Mouse (Mus musculus) embryonic facial prominence, embryonic 12.5 days (tissue): ENCODE measurements at regions not wholly inside any gene's neighbourhood (a gene's known extent, or its start where the extent isn't known, plus 50 kb on each side); places are given as distances from the start of the nearest gene placed in this dataset.
A peak's percentile ranks its signal among the peaks of the same experiment; 100 is the strongest.
"Not testable (repeated sequence)": the region's sequence is repeated elsewhere in the genome, so short reads cannot be mapped to it uniquely, and the experiment has no call there.

ENCODE experiments used
- ATAC-seq: fragments of 200-750 bp; cut with Nextera tagmentation; 2 replicates; pipeline ENCODE4 v1.8.0; 2017; ENCODE audit not compliant: insufficient number of reproducible peaks, insufficient read depth, low FRiP score, low TSS enrichment
- H3K27ac ChIP-seq: fragments of 300-500 bp; sonication (generic); 2 replicates; pipeline ENCODE4 v1.5.1; 2016; ENCODE audit warnings: mild to moderate bottlenecking
- H3K27me3 ChIP-seq: fragments of 300-500 bp; sonication (generic); 2 replicates; pipeline ENCODE4 v1.6.1; 2016; ENCODE audit warnings: mild to moderate bottlenecking, moderate library complexity
- H3K36me3 ChIP-seq: fragments of 300-500 bp; sonication (generic); 2 replicates; pipeline ENCODE4 v1.6.1; 2016; ENCODE audit warnings: mild to moderate bottlenecking
- H3K4me1 ChIP-seq: fragments of 300-500 bp; sonication (generic); 2 replicates; pipeline ENCODE4 v1.6.1; 2016
- H3K4me2 ChIP-seq: fragments of 300-500 bp; sonication (generic); replicated peaks from 2 replicates; pipeline ENCODE4 v1.6.1; 2016; ENCODE audit warnings: mild to moderate bottlenecking, moderate library complexity
- H3K4me3 ChIP-seq: fragments of 300-500 bp; sonication (generic); 2 replicates; pipeline ENCODE4 v1.5.1; 2016; ENCODE audit warnings: mild to moderate bottlenecking
- H3K9ac ChIP-seq: fragments of 300-500 bp; sonication (generic); 2 replicates; pipeline ENCODE4 v1.6.1; 2016; ENCODE audit warnings: mild to moderate bottlenecking, moderate library complexity
- H3K9me3 ChIP-seq: fragments of 300-500 bp; sonication (generic); 2 replicates; pipeline ENCODE4 v1.6.1; 2016; ENCODE audit warnings: mild to moderate bottlenecking, moderate library complexity
- WGBS: fragments of 180-500 bp; shearing (Covaris S2); methylation state at CpG from one replicate; pipeline ENCODE4 v1.1.7; 2016; 5-methylcytosine and 5-hydroxymethylcytosine counted together

DNA sequence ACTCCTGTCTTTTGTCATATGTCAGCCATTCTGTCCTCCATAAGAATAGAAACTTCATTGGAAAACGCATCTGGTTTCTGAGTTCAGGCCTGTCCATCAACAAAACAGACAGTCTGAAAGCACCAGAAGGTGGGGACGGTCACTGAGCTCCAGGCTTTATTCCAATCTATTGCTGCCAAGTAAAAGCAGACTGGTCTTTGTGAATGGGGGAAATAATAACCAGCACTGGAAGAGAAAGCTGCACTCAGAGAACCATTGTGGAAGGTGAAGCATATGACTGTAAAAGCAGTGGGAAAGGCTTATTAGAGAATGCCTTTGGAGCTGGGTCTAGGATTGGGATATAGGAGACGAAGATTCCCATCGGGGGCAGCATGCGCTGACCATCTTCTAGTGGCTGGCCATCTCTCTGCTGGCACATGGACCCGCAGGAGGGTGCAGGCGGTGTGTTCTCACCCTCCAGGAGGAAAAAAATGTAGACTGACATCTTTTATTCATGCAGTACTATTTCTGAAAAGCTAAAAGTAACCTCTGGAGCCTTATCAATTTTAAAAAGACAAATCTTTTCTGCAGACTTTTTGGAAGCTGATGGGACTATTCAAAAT is 1638.0 kb downstream of the Car8 start:
- Histone ChIP-seq H3K9me3 (no peaks in the 10 kb centered on the region), H3K36me3 (no peaks in the 10 kb centered on the region), H3K9ac (no peak overlapping the region), H3K27me3 (no peaks in the 10 kb centered on the region), H3K4me2 (no peak overlapping the region), H3K27ac (no peak overlapping the region), H3K4me3 (no peak overlapping the region), H3K4me1 (no peaks in the 10 kb centered on the region)
- 78% methylated on average over 7 of the region's 7 CpGs for WGBS
- ATAC-seq: no peak

DNA sequence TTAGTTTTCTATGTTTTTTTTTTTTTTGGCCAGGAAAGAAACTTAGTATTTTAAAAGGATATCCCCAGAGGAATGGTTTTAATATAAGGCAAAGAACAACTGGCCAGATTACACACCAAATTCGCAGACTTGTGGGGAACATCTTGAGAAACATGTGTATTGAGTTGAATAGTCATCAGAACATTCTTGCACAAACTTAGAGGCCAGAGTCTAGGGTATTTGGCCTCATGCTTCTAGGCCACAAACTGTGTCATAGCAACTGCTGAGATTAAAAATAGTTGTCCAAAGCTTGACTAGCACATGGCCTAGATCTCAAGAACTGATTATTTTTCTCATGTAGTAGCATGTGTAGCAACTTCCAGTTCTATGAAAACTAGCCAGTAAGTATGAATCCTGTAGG is 1642.5 kb downstream of the Car8 start:
- 78% methylated on average over 1 of the region's 1 CpGs for WGBS
- H3K9ac ChIP-seq: no peak overlapping the region
- no peak overlapping the region for H3K4me3 ChIP-seq
- no peaks in the 10 kb centered on the region for H3K9me3 ChIP-seq
- no peak overlapping the region for H3K4me2 ChIP-seq
- H3K4me1 ChIP-seq: no peaks in the 10 kb centered on the region
- no peak for ATAC-seq
- no peaks in the 10 kb centered on the region for H3K36me3 ChIP-seq
- no peaks in the 10 kb centered on the region for H3K27me3 ChIP-seq
- no peak overlapping the region for H3K27ac ChIP-seq

DNA sequence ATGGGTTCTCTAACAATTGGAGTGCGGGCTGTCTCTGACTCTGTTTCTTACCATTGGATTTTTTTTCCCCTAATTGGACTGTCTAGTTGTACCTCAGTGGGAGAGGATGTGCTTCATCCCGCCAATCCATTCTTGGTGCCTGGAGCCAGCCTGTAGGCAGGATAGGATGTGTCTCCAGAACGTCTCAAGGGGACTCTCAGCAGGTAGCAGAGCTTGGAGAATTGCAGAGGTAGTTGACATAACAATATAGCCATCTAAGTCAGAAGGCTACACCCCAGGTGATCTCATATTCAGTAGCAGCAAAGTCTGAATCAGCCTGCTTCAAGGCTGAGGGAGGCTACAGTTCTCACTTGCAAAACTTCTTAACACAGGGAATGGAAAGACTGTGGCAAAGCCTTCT is 1646.0 kb downstream of the Car8 start:
- WGBS: 70% methylated on average over 3 of the region's 3 CpGs
- not testable (repeated sequence) for H3K9ac ChIP-seq, H3K4me1 ChIP-seq, H3K4me2 ChIP-seq, ATAC-seq, H3K4me3 ChIP-seq, H3K27me3 ChIP-seq, H3K27ac ChIP-seq, H3K9me3 ChIP-seq, H3K36me3 ChIP-seq

DNA sequence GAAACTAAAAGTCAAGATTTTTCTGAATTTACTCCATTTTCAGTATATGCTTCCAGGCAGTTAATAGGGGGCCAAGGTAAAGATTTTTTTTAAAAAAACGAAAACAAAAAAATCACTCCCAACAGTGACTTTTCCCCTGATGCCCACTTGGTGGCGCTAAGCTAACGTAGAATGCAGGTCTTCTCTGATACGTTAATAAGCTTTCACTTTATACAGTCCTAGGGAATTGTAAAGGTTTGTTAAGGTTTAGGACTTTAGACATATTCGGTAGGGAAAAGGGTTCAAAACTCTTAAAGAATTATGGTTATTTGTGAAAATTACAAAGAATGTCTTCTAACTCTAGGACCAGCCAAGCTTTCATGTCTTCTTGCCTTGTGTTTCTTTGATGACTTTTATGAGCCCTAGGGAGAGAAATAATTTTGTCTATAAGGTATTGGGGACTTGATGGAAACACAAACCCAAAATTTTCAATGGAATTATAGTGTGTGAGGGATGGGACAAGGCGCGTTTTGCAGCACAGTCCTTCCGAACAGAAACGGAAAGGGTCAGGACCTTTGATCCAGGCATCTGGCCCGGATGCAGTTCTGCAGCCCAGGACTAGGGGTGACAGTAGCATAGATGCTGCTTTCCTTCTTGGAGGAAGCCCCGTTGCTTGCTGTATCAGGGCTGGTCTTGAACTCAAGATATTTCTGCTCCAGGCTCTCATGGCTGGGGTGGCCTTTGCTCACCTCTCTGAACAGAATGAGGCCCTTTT is 1677.1 kb downstream of the Car8 start:
- no peak for ATAC-seq
- Histone ChIP-seq H3K36me3 (no peaks in the 10 kb centered on the region), H3K9ac (no peak overlapping the region), H3K27me3 (no peaks in the 10 kb centered on the region), H3K27ac (no peak overlapping the region), H3K4me2 (no peak overlapping the region), H3K4me1 (no peaks in the 10 kb centered on the region), H3K4me3 (no peak overlapping the region), H3K9me3 (no peaks in the 10 kb centered on the region)
- 22% methylated on average over 11 of the region's 11 CpGs for WGBS

DNA sequence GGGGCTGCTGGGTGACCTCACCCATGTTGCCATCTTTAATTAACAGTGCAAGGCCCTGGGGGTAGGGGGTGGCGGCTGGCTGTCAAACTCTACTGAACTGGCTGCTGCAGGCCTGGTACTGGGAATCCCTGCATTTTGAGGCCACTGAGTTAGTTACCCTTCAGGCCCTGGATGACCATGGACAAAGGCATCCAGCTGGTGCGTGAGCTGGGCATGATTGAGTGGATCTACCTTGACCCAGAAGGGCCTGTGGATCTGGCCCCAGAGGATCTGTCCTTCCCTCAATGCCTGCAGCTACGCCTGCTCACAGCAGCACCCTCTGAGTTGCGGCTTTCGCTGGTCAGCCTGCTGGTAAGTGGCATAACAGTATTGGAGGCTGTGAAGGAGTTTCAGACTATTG is 1699.2 kb downstream of the Car8 start:
- ATAC-seq: no peak
- WGBS: 88% methylated on average over 5 of the region's 5 CpGs
- Histone ChIP-seq H3K4me2 (no peak overlapping the region), H3K4me3 (no peak overlapping the region), H3K27me3 (no peaks in the 10 kb centered on the region), H3K9ac (no peak overlapping the region), H3K36me3 (no peaks in the 10 kb centered on the region), H3K9me3 (no peaks in the 10 kb centered on the region), H3K27ac (no peak overlapping the region), H3K4me1 (no peaks in the 10 kb centered on the region)

DNA sequence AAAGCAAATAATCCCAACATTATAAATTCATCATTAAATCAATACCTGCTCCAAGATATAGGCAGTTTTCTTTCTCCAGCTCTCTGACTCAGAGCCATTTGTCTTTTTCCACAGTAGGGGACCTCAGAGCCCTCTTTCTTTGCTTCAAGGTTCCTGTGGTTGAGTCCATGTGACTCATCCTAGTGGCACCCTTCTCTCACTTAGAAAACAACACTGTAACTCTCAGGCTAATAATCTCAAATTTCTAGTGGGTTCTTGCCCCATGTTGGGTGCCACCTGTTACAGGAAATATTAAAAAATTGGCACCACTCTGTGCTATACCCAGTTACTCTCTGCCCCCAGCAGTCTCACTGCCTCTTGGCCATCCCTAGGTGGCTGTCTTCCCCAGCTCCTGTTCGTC is 1706.4 kb downstream of the Car8 start:
- 73% methylated on average over 1 of the region's 1 CpGs for WGBS
- Histone ChIP-seq H3K9ac (no peak overlapping the region), H3K4me2 (no peak overlapping the region)

DNA sequence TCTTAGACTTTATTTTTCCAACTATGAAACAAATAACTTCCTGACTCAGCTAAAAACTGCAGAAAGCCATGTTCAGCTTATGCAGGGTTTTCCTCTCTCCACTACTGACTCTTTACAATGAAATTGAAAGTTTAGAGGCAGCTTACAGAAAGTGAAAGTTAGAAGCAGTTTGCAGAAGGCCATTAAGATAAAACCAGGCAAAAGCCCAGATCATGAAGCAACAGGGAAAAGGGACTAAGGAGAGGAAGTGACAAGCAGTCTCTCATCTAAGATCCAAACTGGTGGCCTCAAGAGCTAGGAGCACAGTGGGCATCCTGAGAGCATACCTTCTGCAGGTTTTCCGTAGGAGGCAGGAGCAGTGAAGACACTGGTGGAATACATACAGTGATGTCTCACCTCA is 1721.2 kb downstream of the Car8 start:
- H3K27me3 ChIP-seq: no peaks in the 10 kb centered on the region
- H3K4me1 ChIP-seq: 0 out of 2 replicates have a peak, but pooled peaks cover 10% of the 10 kb centered on the region
- H3K9me3 ChIP-seq: no peaks in the 10 kb centered on the region
- H3K4me3 ChIP-seq: no peak overlapping the region
- no peak for ATAC-seq
- H3K27ac ChIP-seq: no peak overlapping the region
- H3K36me3 ChIP-seq: no peaks in the 10 kb centered on the region
- H3K9ac ChIP-seq: no peak overlapping the region
- 86% methylated on average over 1 of the region's 1 CpGs for WGBS
- no peak overlapping the region for H3K4me2 ChIP-seq

More for the DNA sequence above, 1706.4 kb downstream of the Car8 start:
- H3K27ac ChIP-seq: no peak overlapping the region
- ATAC-seq: no peak
- H3K4me1 ChIP-seq: no peaks in the 10 kb centered on the region
- H3K9me3 ChIP-seq: no peaks in the 10 kb centered on the region
- no peak overlapping the region for H3K4me3 ChIP-seq
- H3K27me3 ChIP-seq: no peaks in the 10 kb centered on the region
- H3K36me3 ChIP-seq: no peaks in the 10 kb centered on the region

DNA sequence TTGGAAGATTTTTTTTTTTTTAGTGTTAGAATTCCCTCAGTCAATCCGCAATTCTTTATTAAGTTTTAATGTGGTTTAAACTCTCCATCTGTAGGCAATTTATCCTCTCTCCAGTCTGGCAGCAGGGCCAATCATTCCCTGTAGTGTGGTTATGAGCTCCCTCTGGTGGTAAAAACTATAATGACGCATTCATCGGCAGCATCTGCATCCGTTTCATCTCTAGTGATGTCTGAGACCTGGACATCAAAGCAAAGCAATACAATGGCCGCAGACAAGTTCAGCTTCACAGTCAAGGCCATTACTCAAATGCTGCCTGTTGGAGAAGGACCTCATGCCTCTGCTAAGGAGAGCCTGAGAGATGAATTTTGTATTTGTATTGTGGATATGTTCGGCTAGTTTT is 1721.7 kb upstream of the Impad1 start:
- H3K36me3 ChIP-seq: no peaks in the 10 kb centered on the region
- H3K4me3 ChIP-seq: no peak overlapping the region
- no peak for ATAC-seq
- H3K4me1 ChIP-seq: 0 out of 2 replicates have a peak, but pooled peaks cover 10% of the 10 kb centered on the region
- WGBS: 19% methylated on average over 6 of the region's 6 CpGs
- H3K27ac ChIP-seq: no peak overlapping the region
- no peaks in the 10 kb centered on the region for H3K27me3 ChIP-seq
- H3K9ac ChIP-seq: no peak overlapping the region
- no peaks in the 10 kb centered on the region for H3K9me3 ChIP-seq
- no peak overlapping the region for H3K4me2 ChIP-seq

DNA sequence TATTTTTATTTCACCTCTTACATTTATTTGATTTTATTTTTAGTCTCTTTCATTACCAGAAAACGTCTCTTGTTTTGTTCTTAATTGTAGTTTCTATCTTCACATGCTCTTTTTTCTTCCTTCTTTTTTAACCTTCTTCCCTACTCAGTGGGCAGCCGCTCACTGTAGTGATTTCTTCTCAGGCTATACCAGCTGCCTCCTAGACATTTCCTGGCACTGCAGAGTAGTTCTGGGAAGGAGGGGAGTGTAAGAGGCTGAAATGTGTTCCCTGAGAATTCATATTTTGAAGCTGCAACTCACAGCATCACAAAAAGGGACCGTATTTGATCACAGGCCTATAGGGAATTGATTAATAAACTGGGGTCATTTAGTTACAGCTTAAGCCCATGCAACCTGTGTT is 1720.5 kb upstream of the Impad1 start:
- 70% methylated on average over 3 of the region's 3 CpGs for WGBS
- Histone ChIP-seq H3K27ac (no peak overlapping the region), H3K27me3 (no peaks in the 10 kb centered on the region), H3K9ac (no peak overlapping the region), H3K4me3 (no peak overlapping the region), H3K4me2 (no peak overlapping the region), H3K9me3 (no peaks in the 10 kb centered on the region), H3K36me3 (no peaks in the 10 kb centered on the region), H3K4me1 (0 out of 2 replicates have a peak, but pooled peaks cover 10% of the 10 kb centered on the region)
- no peak for ATAC-seq

DNA sequence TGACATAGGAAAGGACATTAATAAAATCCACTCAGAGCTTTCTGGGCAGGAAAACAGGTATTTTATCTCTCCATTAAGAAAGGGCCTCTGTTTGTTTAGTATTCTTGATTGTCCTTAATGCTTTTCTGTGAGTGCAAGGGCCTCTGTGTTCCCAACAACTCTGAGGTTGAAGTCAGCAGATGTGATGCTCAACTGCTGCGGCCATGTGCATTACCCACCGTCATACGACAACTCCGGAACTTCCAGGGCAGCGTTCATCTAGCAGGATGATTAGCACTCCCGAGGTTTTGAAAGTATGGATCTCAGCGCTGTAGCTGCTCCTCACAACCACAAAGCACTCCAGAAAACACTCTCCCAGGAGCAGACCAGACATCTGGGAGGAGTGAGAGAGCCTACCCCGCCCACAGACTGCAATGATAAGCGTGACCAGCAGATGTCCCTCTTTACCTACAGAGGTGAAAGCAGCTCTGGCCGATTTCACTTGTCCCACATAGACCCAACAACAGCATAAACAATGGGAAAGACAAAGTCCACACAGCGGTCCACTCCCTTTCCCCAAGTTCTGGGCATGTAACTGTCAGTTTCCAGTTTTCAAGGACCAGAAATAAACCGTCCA is 1719.7 kb upstream of the Impad1 start:
- no peaks in the 10 kb centered on the region for H3K9me3 ChIP-seq
- ATAC-seq: peak; percentile 79; the same call in 1 of the 2 replicates
- peak overlapping the region; percentile 32 for H3K4me2 ChIP-seq
- H3K27ac ChIP-seq: no peak overlapping the region
- 0 out of 2 replicates have a peak, but pooled peaks cover 10% of the 10 kb centered on the region for H3K4me1 ChIP-seq
- WGBS: 13% methylated on average over 12 of the region's 12 CpGs
- H3K36me3 ChIP-seq: no peaks in the 10 kb centered on the region
- no peak overlapping the region for H3K9ac ChIP-seq
- H3K27me3 ChIP-seq: no peaks in the 10 kb centered on the region
- no peak overlapping the region for H3K4me3 ChIP-seq

DNA sequence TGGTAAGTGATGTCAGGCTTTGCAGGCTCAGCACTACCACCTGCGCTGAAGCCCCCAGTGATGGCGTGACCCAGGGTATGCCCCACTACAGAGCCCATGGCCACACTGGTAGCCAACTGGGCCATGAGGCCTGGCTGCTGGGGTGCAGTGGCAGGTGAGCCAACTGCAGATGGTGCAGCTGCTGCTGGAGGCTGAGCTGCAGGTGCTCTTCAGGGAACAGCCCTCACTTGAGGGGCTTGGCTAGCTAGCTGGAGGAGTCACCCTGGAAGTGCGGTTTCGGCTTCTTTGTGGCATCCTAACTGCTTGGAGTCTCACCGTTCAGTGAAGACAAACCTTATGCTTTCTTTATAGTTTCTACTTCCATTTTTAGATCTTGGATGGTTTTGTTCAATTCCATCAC is 1714.9 kb upstream of the Impad1 start:
- 95% methylated on average over 5 of the region's 5 CpGs for WGBS
- H3K9ac ChIP-seq: no peak overlapping the region

More for the DNA sequence above, 1714.9 kb upstream of the Impad1 start:
- ATAC-seq: no peak
- H3K36me3 ChIP-seq: no peaks in the 10 kb centered on the region
- H3K27me3 ChIP-seq: no peaks in the 10 kb centered on the region
- no peaks in the 10 kb centered on the region for H3K4me1 ChIP-seq
- H3K9me3 ChIP-seq: no peaks in the 10 kb centered on the region
- H3K27ac ChIP-seq: no peak overlapping the region
- H3K4me3 ChIP-seq: no peak overlapping the region
- H3K4me2 ChIP-seq: no peak overlapping the region
